Mouse (Mus musculus) megakaryocyte progenitor cell, adult 5-6 weeks (primary cell): ENCODE measurements around the gene Cyp4f16. TPM values are rescaled to one million over a fixed set of nuclear protein-coding genes. Genes with fewer than 3 reads are reported as not detected.
A peak's percentile ranks its signal among the peaks of the same experiment; 100 is the strongest.
"Not testable (repeated sequence)": the region's sequence is repeated elsewhere in the genome, so short reads cannot be mapped to it uniquely, and the experiment has no call there.

Source experiments
- ATAC-seq: replicated peaks from 2 replicates; pipeline ENCODE4 v1.8.0; 2016; ENCODE audit warnings: mild to moderate bottlenecking, moderate TSS enrichment, inconsistent platforms; ENCODE audit not compliant: poor library complexity
- total RNA-seq, 2 experiments: library from RNA; stranded (forward) in 1 of 2; stranded (reverse) in 1 of 2; fragments of 157-497, 149-512 nt in 1 of 2; fragments of 200-1000 nt in 1 of 2; gene quantifications; 2 replicates each; pipeline versions ENCODE4 v1.2.3 to v1.2.4; 2015 to 2017

Gene Cyp4f16
- total RNA-seq, 2 experiments from 2014 or later, result 11.1 to 13.7 TPM

- ATAC-seq, result not testable (repeated sequence)
These were observed 14.0 kb downstream of the Cyp4f16 start for GRCm38 (mm10) chr17:32550377-32550776.

DNA sequence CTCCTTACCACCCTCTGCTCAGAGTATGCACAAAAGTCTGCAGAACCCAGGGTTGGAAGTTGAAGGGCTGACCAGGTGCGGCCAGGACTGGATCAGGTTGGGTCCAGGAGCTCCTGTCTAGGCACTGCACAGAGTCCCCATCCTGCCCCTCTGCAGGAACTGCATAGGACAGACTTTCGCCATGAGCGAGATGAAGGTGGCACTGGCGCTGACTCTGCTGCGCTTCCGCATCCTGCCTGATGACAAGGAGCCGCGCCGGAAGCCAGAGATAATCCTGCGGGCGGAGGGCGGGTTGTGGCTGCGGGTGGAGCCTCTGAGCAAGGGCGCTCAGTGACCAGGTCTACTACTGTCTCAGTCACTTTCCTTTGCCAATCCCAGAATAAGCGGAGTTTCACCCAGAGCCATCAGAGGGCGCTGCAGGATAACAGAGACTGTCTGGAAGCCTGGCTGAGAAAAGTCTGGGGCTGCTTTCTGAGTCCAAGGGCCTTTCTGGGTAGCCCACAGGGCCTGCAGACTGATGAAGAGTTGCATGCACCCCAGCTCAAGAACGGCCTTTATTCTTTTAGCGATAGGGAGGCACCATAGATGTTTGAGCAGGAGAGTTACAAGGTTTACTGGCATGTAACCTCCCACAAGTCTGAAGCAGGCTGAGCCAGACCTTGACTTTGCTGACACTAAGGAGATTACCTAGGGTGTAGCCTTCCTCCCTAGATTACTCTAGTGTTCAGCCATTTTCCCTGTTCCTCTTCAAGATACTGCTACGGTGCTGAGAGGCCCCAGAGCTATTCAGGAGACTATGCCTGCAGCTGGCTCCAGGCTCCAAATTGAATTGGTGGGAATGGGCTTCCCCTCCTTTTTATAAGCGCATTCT, 14.8 kb downstream of the Cyp4f16 start:
- ATAC-seq, result peak; percentile 100

DNA sequence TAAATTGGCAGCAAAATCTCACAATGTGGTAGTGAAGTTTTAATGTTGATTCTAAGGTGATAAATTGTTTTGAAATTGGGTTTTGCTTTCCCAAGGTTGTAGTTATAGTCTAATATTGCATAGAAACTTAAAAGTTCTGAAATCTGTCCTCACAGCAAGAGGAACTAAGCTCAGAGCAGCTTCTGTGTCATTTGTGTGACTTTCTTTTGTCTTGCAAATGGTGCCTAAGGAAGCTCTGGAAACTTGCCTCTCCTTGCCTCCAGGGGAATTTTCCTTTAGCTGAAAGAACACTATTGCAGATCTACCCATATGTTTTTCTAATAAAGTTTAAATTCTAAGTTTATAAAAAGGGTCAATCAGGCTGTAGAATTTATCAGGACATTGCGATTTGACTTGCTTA, 16.7 kb downstream of the Cyp4f16 start:
- ATAC-seq, result not testable (repeated sequence)

DNA sequence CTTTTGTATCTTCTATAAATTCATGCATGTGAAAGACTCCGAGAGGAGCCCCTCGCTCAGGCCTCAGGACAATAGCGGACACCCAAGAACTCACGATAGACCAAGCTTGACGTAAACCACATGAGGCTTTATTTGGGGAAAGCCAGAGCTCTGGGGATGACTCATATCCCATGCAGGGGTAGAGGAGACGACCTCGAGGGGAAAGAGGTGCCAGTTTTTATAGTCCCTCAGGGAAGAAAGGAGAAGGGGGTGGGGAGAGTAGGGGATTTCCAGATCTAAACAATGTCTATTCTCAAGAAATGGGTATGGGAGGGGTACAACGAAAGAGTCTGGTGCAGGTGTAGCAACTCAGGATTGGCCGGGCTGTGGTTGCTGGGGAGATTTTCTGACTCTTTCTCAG, 18.0 kb downstream of the Cyp4f16 start:
- ATAC-seq, result not testable (repeated sequence)

- ATAC-seq, result not testable (repeated sequence)
These were observed 26.9 kb downstream of the Cyp4f16 start for GRCm38 (mm10) chr17:32563301-32563700.

- not testable (repeated sequence) for ATAC-seq
These were observed 36.9 kb downstream of the Cyp4f16 start for GRCm38 (mm10) chr17:32573286-32573685.

- ATAC-seq, result no peak
These were observed 41.3 kb downstream of the Cyp4f16 start for GRCm38 (mm10) chr17:32577496-32578186.

DNA sequence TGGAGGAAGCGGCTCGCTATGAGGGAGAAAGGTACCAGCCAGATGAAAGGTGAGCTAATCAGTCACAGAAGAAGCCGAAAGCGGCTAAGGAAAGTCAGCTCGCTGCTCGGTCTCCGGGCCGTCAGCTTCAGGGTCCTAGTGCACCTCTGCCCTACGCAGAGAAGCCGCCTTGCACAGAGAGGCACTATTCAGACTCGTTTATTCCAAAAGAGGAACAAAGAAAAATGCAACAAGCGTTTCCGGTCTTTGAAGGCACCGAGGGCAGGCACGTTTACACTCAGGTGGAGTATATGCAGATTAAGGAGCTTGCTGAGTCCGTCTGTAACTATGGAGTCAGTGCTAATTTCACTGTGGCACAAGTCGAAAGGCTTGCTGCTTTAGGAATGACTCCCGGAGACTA, 60.1 kb downstream of the Cyp4f16 start:
- no peak for ATAC-seq

Other genes with a start within 250 kb of the Cyp4f16 start
- 64.1 and 76.7 TPM in 2 replicates for gene Akap8, start 215.3 kb upstream of the Cyp4f16 start, total RNA-seq (2015)
- 116 and 161 TPM in 2 replicates for gene Akap8, start 215.3 kb upstream of the Cyp4f16 start, total RNA-seq (2017)
- 50.1 and 53.2 TPM in 2 replicates for gene Akap8l, start 186.0 kb upstream of the Cyp4f16 start, total RNA-seq (2015)
- gene Akap8l, start 186.0 kb upstream of the Cyp4f16 start, total RNA-seq (2017), result 55.8 and 59.4 TPM in 2 replicates
- gene Wiz, start 147.1 kb upstream of the Cyp4f16 start, total RNA-seq (2015), result 31.1 and 35.7 TPM in 2 replicates
- 4.0 and 5.1 TPM in 2 replicates for gene Wiz, start 147.1 kb upstream of the Cyp4f16 start, total RNA-seq (2017)
- gene Rasal3, start 133.0 kb upstream of the Cyp4f16 start, total RNA-seq (2015), result 48.0 and 53.2 TPM in 2 replicates
- gene Rasal3, start 133.0 kb upstream of the Cyp4f16 start, total RNA-seq (2017), result 21.5 and 26.3 TPM in 2 replicates
- 0.59 and 2.5 TPM in 2 replicates for gene Pglyrp2, start 112.4 kb upstream of the Cyp4f16 start, total RNA-seq (2015)
- gene Pglyrp2, start 112.4 kb upstream of the Cyp4f16 start, total RNA-seq (2017), result 0.75 and 2.2 TPM in 2 replicates
- 0.17 TPM in 1 of 2 replicates, not detected in the other for gene Cyp4f39, start 83.8 kb upstream of the Cyp4f16 start, total RNA-seq (2015)
- 0.42 and 0.81 TPM in 2 replicates for gene Cyp4f39, start 83.8 kb upstream of the Cyp4f16 start, total RNA-seq (2017)
- 0.32 and 1.2 TPM in 2 replicates for gene Cyp4f17, start 30.5 kb upstream of the Cyp4f16 start, total RNA-seq (2015)
- gene Cyp4f17, start 30.5 kb upstream of the Cyp4f16 start, total RNA-seq (2017), result 0.29 and 1.5 TPM in 2 replicates
- not detected in 2 replicates for gene Cyp4f37, start 84.8 kb downstream of the Cyp4f16 start, total RNA-seq (2015)
- gene Cyp4f37, start 84.8 kb downstream of the Cyp4f16 start, total RNA-seq (2017), result not detected in 2 replicates
- not detected in 2 replicates for gene Cyp4f40, start 122.3 kb downstream of the Cyp4f16 start, total RNA-seq (2015)
- gene Cyp4f40, start 122.3 kb downstream of the Cyp4f16 start, total RNA-seq (2017), result not detected in 2 replicates
- gene Cyp4f15, start 149.1 kb downstream of the Cyp4f16 start, total RNA-seq (2015), result not detected in 2 replicates
- gene Cyp4f15, start 149.1 kb downstream of the Cyp4f16 start, total RNA-seq (2017), result not detected in 2 replicates